Mouse (Mus musculus): ENCODE data around the gene D7Ertd443e. TPM values are rescaled to one million over a fixed set of nuclear protein-coding genes. Genes with fewer than 3 reads are reported as not detected.
A peak's percentile ranks its signal among the peaks of the same experiment; 100 is the strongest.

Gene D7Ertd443e
- total and polyA plus RNA-seq, 2 experiments from 2014 or later = 0.30 to 0.57 TPM

DNA sequence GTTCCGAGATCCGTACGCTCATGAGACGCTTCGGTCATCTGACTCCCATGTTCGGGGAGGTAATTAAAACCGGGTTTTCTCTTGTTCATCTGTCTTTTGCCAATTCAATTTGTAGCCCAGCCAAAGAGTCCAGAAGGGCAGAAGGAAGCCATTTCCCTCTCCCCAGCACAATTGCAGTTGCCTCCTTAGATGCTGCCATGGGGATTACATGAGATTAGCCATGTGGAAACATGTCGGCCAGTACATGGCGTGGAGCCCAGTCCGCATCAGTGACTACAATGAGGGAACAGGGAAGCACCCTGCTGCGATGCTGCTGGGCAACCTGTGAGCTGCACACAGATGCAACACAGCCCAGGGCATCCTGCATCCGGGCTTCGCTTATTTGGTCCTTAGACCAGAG is 23.2 kb upstream of the D7Ertd443e start:
- Histone ChIP-seq H3K4me2 (ENCODE audit: low read depth, low read length) (no peak overlapping the region), H3K9me3 (replicated peaks; ENCODE audit: control insufficient read depth, low read length) (no peaks in the 10 kb centered on the region), H3K27me3 (ENCODE audit: control insufficient read depth, insufficient read depth, low read length) (no peaks in the 10 kb centered on the region), H3K9ac (replicated peaks; ENCODE audit: low read depth, low read length) (no peak overlapping the region), H3K4me3 (ENCODE audit: low read depth, low read length) (no peak overlapping the region), H3K36me3 (replicated peaks; ENCODE audit: control insufficient read depth, insufficient read depth, low read length) (no peaks in the 10 kb centered on the region), H3K4me1 (ENCODE audit: control insufficient read depth, insufficient read depth) (no peaks in the 10 kb centered on the region), H3K27ac (ENCODE audit: low read depth) (no peak overlapping the region)
- DNase-seq (ENCODE audit: low spot score) = no peak
- TF ChIP-seq CTCF (IDR thresholded peaks at IDR 0.05; ENCODE audit: low read depth) (no peak), EP300 (IDR thresholded peaks at IDR 0.05; ENCODE audit: low read depth) (no peak)
- 77% methylated on average over 13 of the region's 13 CpGs for WGBS
- ATAC-seq (ENCODE audit: insufficient read depth, low read depth) = no peak

GRCm38 (mm10) chr7:134400746-134401145 is 15.3 kb upstream of the D7Ertd443e start:
- WGBS = 81% methylated on average over 2 of the region's 2 CpGs
- ATAC-seq (ENCODE audit: insufficient read depth, low read depth) = no peak

GRCm38 (mm10) chr7:134396769-134397168 is 11.3 kb upstream of the D7Ertd443e start:
- no peak overlapping the region for H3K9ac ChIP-seq (replicated peaks; ENCODE audit: low read depth, low read length)
- ATAC-seq (ENCODE audit: insufficient read depth, low read depth) = no peak
- H3K4me3 ChIP-seq (ENCODE audit: low read depth, low read length) = no peak overlapping the region
- no peak overlapping the region for H3K27ac ChIP-seq (ENCODE audit: low read depth)
- no peaks in the 10 kb centered on the region for H3K9me3 ChIP-seq (replicated peaks; ENCODE audit: control insufficient read depth, low read length)
- H3K4me2 ChIP-seq (ENCODE audit: low read depth, low read length) = no peak overlapping the region
- 72% methylated on average over 8 of the region's 8 CpGs for WGBS
- TF ChIP-seq CTCF (IDR thresholded peaks at IDR 0.05; ENCODE audit: low read depth) = no peak
- TF ChIP-seq EP300 (IDR thresholded peaks at IDR 0.05; ENCODE audit: low read depth) = no peak
- no peaks in the 10 kb centered on the region for H3K27me3 ChIP-seq (ENCODE audit: control insufficient read depth, insufficient read depth, low read length)
- no peaks in the 10 kb centered on the region for H3K4me1 ChIP-seq (ENCODE audit: control insufficient read depth, insufficient read depth)
- no peaks in the 10 kb centered on the region for H3K36me3 ChIP-seq (replicated peaks; ENCODE audit: control insufficient read depth, insufficient read depth, low read length)
- no peak for DNase-seq (ENCODE audit: low spot score)

More at GRCm38 (mm10) chr7:134400746-134401145, 15.3 kb upstream of the D7Ertd443e start:
- Histone ChIP-seq H3K4me3 (ENCODE audit: low read depth, low read length) (no peak overlapping the region), H3K9me3 (replicated peaks; ENCODE audit: control insufficient read depth, low read length) (no peaks in the 10 kb centered on the region), H3K27ac (ENCODE audit: low read depth) (no peak overlapping the region), H3K27me3 (ENCODE audit: control insufficient read depth, insufficient read depth, low read length) (no peaks in the 10 kb centered on the region), H3K36me3 (replicated peaks; ENCODE audit: control insufficient read depth, insufficient read depth, low read length) (no peaks in the 10 kb centered on the region), H3K4me1 (ENCODE audit: control insufficient read depth, insufficient read depth) (no peaks in the 10 kb centered on the region), H3K4me2 (ENCODE audit: low read depth, low read length) (no peak overlapping the region), H3K9ac (replicated peaks; ENCODE audit: low read depth, low read length) (no peak overlapping the region)
- no peak for TF ChIP-seq EP300 (IDR thresholded peaks at IDR 0.05; ENCODE audit: low read depth)
- no peak for TF ChIP-seq CTCF (IDR thresholded peaks at IDR 0.05; ENCODE audit: low read depth)
- no peak for DNase-seq (ENCODE audit: low spot score)

- Histone ChIP-seq H3K9me3 (replicated peaks; ENCODE audit: control insufficient read depth, low read length) (no peaks in the 10 kb centered on the region), H3K4me2 (ENCODE audit: low read depth, low read length) (no peak overlapping the region), H3K9ac (replicated peaks; ENCODE audit: low read depth, low read length) (no peak overlapping the region), H3K4me1 (ENCODE audit: control insufficient read depth, insufficient read depth) (peaks cover 8% of the 10 kb centered on the region; the same call in 1 of the 2 replicates), H3K4me3 (ENCODE audit: low read depth, low read length) (no peak overlapping the region), H3K27ac (ENCODE audit: low read depth) (no peak overlapping the region), H3K27me3 (ENCODE audit: control insufficient read depth, insufficient read depth, low read length) (no peaks in the 10 kb centered on the region), H3K36me3 (replicated peaks; ENCODE audit: control insufficient read depth, insufficient read depth, low read length) (no peaks in the 10 kb centered on the region)
- no peak for DNase-seq (ENCODE audit: low spot score)
- TF ChIP-seq EP300 (IDR thresholded peaks at IDR 0.05; ENCODE audit: low read depth) = no peak
- no peak for TF ChIP-seq CTCF (IDR thresholded peaks at IDR 0.05; ENCODE audit: low read depth)
- whole genome bisulfite sequencing = 78% methylated on average over 3 of the region's 3 CpGs
- ATAC-seq (ENCODE audit: insufficient read depth, low read depth) = no peak
These were observed 2.7 kb downstream of the D7Ertd443e start for GRCm38 (mm10) chr7:134382791-134383190.

GRCm38 (mm10) chr7:134381407-134381861 is 4.0 kb downstream of the D7Ertd443e start:
- peak; percentile 41; the same call in 1 of the 2 replicates for ATAC-seq (ENCODE audit: insufficient read depth, low read depth)
- H3K4me3 ChIP-seq (ENCODE audit: low read depth, low read length) = no peak overlapping the region
- no peaks in the 10 kb centered on the region for H3K9me3 ChIP-seq (replicated peaks; ENCODE audit: control insufficient read depth, low read length)
- peak; percentile 44 for DNase-seq (ENCODE audit: low spot score)
- H3K4me1 ChIP-seq (ENCODE audit: control insufficient read depth, insufficient read depth) = peaks cover 8% of the 10 kb centered on the region
- no peak for TF ChIP-seq EP300 (IDR thresholded peaks at IDR 0.05; ENCODE audit: low read depth)
- TF ChIP-seq CTCF (IDR thresholded peaks at IDR 0.05; ENCODE audit: low read depth) = peak; percentile 23; the same call in 1 of the 2 replicates
- WGBS = 17% methylated on average over 4 of the region's 4 CpGs
- no peak overlapping the region for H3K9ac ChIP-seq (replicated peaks; ENCODE audit: low read depth, low read length)
- H3K27me3 ChIP-seq (ENCODE audit: control insufficient read depth, insufficient read depth, low read length) = no peaks in the 10 kb centered on the region
- no peak overlapping the region for H3K4me2 ChIP-seq (ENCODE audit: low read depth, low read length)
- no peaks in the 10 kb centered on the region for H3K36me3 ChIP-seq (replicated peaks; ENCODE audit: control insufficient read depth, insufficient read depth, low read length)
- no peak overlapping the region for H3K27ac ChIP-seq (ENCODE audit: low read depth)

GRCm38 (mm10) chr7:134378273-134378672 is 7.2 kb downstream of the D7Ertd443e start:
- Histone ChIP-seq H3K9ac (replicated peaks; ENCODE audit: low read depth, low read length) (no peak overlapping the region), H3K4me2 (ENCODE audit: low read depth, low read length) (no peak overlapping the region), H3K4me1 (ENCODE audit: control insufficient read depth, insufficient read depth) (peaks cover 8% of the 10 kb centered on the region), H3K9me3 (replicated peaks; ENCODE audit: control insufficient read depth, low read length) (no peaks in the 10 kb centered on the region), H3K36me3 (replicated peaks; ENCODE audit: control insufficient read depth, insufficient read depth, low read length) (no peaks in the 10 kb centered on the region), H3K27me3 (ENCODE audit: control insufficient read depth, insufficient read depth, low read length) (no peaks in the 10 kb centered on the region), H3K4me3 (ENCODE audit: low read depth, low read length) (no peak overlapping the region), H3K27ac (ENCODE audit: low read depth) (no peak overlapping the region)
- peak; percentile 20 for DNase-seq (ENCODE audit: low spot score)
- 41% methylated on average over 4 of the region's 4 CpGs for WGBS
- peak; percentile 49; the same call in 1 of the 2 replicates for ATAC-seq (ENCODE audit: insufficient read depth, low read depth)
- no peak for TF ChIP-seq EP300 (IDR thresholded peaks at IDR 0.05; ENCODE audit: low read depth)
- peak; percentile 76 for TF ChIP-seq CTCF (IDR thresholded peaks at IDR 0.05; ENCODE audit: low read depth)

Measured in heart, postnatal 0 days (tissue).